Mouse (Mus musculus) fat pad, adult 2 months (tissue): Measurements from ENCODE around the gene Fbxo27.
A peak's percentile ranks its signal among the peaks of the same experiment; 100 is the strongest.
"Not testable (repeated sequence)": the region's sequence is repeated elsewhere in the genome, so short reads cannot be mapped to it uniquely, and the experiment has no call there.

Source experiments
- DNase-seq: peaks from one replicate; pipeline ENCODE4 v3.0.0-alpha.2; 2011; ENCODE audit warnings: low read depth, low spot score; ENCODE audit errors: extremely low read depth

Gene Fbxo27

DNA sequence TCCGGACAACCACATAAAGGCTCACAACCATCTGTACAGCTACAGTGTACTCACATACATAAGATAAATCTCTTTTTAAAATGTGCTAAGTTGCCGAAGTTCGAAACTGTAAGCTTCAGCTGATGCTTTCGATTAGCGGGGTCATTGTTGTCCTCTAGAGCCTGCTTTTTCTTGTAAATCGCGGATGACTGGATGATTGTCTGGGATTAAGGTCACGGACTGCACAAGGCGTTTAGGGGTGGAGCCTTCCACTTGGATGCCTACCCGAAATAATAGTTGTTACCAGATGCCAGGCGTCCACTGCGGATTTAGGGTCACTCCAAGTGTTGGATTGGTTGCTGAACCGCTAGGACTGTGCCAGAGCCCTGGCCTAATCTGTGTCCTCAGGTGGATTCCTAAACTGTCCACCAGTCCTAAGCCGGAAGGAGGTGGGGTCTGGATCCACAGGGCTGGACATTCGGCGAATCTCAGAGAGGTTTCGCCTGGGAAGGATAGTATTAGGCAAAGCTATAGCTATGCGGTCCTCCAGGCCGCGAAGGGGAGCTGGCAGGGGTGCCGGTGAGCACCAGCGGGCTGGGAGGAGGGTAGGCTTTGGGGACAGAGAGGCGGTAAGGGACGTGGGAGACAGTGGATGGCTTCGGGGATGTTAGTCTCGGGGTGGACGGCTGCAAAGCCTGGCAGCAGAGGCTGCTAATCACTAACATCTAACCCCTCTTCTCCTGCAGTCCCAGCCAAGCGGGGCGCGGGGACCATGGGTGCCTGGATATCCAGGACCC is at the start of gene Fbxo27:
Gene Fbxo27, plus strand, starts transcription at position 305 of the 776 bp plus-strand sequence.
- no peak for DNase-seq

DNA sequence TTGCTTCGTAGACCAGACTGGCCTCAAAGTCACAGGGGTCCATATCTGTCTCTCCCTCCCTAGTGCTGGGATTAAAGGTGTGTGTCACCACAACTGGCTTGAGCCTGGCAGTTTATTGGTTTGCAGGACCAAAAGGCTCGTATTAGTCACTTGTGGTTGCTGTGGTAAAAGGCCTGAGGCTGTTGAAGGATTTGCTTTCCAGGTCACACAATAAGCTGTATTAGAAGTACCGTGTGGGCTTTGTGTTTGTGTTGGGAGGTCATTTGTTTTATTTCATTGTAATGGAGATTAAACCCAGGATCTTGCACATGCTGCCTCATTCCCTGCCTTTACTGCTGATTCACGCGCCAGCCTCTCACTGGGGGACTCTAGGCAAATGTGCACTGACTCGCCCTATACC is 47.3 kb upstream of the Fbxo27 start:
- peak; percentile 56 for DNase-seq

DNA sequence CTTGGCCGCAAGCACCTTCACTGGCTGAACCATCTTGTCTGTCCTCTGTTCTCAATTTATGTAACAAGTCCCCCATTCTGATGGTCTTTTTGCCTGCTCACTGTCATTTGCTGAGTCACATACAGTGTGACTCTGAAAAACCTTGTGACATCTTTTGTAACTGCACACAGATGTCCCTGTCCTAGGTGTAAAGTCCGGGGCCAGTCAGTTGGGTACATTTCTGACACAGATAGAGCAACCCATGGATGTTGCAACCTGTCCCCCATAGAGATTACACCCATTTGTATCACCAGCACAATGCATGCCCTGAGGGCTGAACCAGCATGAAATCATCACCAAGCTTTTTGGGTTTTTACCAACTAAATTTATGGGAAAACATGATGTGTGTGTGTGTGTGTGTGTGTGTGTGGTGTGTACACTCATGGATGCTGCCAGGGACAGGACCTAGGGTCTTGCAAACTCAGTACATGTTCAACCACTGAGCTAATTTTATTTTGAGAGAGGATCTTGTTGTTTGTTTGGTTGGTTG is 46.6 kb upstream of the Fbxo27 start:
- DNase-seq = no peak

DNA sequence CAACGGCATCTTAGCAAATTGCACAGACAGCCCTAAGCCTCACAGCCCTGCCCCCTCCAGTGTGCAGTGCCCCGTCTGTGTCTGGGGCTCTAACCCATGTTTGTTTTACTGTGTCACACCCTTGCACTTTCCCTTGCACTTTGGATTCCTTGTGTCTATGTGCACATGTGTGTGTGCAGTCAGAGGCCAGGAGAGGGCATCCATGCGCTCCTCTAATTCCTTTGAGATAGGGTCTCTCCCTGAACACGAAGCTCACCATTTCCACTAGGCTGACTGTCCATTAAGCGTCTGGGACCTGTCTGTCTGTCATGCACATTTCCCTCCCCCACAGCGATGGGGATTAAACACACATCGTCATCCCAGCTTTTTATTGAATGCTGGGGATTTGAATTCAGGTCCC is 45.6 kb upstream of the Fbxo27 start:
- DNase-seq = no peak

DNA sequence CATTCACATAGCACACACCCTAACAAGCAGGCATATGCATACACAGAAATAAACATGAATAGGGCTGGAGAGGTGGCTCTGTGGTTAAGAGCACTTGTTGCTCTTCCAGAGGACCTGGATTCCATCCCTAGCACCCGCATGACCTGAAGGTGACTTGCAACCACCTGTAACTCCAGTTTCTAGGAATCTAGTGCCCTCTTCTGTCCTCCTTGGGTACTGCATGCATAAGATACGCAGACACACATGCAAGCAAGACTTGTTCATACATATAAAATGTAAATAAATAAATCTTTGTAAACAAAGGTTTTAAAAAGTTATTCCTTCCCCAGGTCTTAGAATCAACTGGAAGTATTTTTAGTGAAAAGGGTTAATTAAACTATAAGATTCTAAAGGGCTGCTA is 41.5 kb upstream of the Fbxo27 start:
- DNase-seq = no peak

DNA sequence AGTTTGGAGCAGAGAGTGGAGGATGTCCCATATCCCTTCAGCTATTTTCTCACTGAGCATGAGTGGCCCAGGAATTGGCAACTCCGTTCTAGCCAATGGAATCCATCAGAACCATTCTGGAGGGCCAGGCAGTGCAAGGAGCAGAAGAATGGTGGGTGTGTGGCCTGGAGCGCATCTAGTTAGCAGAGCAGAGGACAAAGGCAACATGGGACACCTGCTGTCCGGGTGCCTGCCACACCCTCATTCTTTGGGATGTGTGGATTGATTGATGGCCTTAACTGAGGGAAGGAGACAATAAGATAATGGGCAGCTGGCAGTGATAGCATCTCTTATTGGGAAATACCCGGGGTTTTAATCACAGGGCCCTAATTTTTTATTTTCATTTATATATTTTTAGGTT is 36.2 kb upstream of the Fbxo27 start:
- no peak for DNase-seq

DNA sequence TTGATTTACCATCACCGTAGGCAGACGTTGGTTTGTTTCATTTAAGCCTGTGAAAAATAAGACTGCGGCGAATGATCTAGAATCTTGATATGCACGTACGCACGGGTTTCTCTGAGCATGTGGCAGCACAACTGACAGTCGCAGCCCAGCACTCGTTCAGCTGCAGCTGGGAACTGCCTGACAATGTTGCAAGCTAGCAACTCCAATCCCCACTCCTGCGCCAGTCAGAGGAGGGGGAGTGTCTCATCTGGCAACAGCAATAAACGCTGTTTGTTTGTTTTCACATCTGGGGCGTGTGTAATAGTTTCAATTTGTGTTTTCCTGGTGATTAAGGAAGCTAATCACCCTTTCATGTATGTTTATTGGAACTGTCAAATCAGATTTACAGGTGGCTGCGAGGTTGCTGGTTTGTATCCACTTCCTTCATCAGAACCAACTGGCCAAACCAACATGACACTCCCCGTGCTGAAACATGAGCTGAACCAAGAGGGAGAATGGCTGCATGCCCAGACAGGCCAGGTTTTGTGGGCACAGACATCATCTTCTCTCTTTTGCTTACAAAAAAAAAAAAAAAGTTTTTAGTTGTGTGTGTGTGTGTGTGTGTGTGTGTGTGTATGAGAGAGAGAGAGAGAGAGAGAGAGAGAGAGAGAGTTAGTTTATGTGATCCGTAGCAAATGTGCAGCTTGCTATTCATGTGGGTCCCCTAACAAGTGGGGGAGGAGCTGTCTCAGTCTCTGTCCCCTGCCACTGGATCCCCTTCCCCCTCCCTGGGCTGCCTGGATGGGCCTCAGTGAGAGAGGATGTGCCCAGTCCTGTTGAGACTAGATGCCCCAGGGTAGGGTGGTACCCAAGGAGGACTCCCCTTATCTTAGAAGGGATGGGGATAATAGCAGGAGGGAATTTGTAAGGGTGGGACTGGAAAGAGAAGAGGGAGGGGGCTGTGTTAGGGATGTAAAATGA is 26.7 kb upstream of the Fbxo27 start:
- DNase-seq = no peak

DNA sequence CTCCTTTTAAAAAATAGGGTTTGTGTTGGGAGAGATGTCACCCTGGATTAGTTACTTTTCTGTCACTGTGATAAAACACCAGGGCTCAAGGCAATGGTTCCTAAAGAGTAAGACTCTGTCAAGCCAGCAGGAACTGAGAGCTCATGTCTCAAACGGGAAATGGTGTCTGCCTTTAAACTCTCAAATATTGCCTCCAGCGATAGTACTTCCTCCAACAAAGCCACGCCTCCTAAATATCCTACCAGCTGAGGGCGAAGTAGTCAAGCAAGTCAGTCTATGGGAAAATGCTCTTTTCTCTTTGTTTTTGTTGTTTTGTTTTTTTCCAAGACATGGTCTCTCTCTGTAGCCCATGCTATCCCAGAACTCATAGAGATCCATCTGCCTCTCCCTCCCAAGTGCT is 21.5 kb upstream of the Fbxo27 start:
- no peak for DNase-seq

DNA sequence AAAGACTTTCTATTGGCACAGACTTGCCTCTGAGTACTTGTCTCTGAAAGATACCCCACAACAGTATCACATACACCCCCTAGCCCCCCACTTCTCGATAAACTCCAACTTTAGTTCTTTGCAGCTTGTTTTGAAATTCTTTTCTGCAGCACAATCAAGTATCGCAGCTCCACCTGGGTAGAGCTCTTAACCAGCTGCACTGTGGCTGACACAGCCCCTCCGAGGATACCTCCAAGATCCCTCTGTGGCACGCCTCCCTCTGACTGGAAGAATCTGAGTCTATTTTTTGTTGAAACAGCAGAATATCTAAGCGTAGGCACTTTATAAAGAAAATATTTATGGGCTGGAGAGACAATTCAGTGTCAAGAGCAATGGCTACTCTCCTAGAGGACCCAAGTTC is 20.4 kb upstream of the Fbxo27 start:
- no peak for DNase-seq

DNA sequence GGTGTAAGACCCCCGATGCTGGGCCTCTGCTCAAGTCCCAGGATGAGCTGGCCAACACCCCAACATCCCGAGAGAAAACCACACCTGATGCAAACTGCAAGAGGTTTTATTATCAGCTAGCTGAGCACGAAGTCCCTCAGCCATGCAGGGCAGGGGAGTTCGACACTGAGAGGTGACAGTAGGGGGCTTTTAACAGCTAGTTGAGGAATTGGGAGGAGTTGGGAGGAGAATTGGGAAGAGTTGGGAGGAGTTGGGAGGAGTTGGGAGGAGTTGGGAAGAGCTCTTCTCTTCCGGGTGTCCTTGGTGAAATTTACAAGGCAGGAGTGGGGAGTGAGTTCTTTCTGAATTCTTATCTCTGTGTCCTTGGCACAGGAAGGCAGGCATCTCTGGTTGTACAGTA is 19.9 kb upstream of the Fbxo27 start:
- not testable (repeated sequence) for DNase-seq

DNA sequence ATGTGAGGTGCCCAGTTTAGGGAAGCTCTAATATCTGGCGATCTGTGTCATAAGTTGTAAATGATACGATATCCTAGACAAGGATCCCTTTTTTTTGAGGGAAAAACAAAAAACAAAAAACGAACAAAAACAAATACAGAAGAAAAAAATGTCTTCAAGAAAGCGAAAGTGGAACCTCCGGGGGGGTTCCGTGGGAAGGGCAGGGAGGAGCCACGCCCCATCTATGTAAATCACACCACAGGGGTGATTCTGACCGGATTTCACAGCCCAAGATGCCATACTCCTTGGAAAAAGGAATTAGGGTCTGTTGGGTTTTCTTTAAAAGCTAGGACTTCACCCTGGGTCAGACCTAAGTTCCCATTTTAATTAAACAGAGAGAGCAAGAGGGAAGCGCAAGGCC is 17.7 kb upstream of the Fbxo27 start:
- no peak for DNase-seq

DNA sequence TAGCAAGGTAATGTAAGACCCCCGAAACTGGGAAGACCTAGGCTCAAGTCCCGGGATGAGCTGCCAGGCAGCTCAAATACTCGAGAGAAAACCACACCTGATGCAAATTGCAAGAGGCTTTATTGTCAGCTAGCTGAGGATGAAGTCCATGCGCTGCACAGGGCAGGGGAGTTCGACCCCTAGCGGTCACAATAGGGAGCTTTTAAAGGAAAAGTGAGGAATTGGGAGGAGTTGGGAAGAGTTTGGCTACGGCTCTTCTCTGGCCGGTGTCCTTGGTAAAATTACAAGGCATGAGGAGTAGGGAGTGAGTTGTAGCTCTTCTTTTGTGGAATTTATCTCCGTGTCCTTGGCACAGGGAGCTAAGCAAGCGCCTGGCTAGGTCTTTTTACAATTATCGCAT is 16.9 kb upstream of the Fbxo27 start:
- DNase-seq = no peak

DNA sequence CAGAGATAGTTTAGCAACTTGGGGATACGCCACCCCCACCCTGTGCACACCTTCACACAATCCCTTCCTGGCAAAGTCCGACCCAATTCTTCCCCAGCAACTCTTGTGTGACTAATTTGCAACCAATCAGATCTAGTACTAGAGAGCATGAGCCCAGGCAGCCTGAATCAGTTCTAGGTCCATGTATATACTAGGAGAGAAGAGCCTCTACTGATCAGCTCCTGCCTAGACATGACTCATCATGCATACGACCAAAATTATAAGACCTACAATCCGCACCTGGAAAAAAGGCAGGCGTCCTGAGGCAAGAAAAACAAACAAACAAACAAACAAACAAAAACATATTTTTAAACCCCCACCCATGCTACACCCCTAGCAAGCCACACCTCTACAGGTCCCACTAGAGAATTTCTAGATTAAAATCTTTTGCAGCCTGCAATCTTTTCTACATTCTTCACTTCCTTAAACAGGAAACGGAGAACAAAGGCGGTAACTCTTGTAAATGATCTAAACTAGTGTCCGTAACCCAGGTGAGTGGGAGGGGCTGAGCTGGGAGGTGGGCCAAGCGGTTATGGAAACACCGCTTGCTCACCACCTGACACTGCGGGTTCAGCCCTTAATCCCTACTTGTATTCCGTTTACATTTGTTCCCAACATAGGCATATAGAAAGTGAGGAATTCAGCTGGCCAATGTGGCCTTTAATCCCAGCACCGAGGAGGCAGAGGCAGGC is 15.7 kb upstream of the Fbxo27 start:
- DNase-seq = no peak

DNA sequence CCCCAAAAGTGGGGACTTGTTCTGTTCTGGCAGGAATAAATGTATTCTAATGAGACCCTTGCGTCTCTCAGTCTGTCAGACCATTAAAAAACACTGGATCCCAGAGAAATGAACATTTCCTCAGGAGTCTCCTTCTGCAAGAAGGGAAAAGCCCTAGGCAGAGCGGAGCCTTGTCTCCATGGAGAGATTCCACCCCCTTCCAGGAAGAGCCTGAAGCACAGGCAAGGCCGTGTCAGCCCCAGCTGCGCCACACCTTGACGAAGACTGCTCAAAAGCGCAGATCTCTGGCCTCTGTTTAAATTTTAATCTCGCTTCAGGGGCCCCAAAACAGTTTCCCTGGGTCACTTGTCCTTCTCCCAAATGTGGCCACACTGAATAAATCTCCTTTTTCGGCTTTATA is 15.0 kb upstream of the Fbxo27 start:
- DNase-seq = no peak

DNA sequence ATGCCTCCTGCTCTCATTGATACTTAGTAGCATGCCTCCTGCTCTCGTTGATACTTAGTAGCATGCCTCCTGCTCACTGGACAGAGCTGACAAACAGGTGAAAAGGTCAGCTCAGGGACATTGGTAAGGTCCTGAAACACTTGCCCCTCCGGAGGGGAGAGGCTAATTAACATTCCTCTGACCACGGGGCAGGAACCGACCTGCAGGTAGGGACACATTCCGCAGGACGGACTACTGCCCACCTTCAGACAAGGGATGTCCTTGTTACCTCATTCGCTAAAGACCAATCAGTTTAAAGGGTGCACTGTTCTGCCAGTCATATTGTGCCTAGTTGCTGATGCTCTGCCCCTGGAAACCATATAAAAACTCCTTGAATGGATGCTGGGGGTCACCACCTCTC is 1.6 kb upstream of the Fbxo27 start:
- no peak for DNase-seq

DNA sequence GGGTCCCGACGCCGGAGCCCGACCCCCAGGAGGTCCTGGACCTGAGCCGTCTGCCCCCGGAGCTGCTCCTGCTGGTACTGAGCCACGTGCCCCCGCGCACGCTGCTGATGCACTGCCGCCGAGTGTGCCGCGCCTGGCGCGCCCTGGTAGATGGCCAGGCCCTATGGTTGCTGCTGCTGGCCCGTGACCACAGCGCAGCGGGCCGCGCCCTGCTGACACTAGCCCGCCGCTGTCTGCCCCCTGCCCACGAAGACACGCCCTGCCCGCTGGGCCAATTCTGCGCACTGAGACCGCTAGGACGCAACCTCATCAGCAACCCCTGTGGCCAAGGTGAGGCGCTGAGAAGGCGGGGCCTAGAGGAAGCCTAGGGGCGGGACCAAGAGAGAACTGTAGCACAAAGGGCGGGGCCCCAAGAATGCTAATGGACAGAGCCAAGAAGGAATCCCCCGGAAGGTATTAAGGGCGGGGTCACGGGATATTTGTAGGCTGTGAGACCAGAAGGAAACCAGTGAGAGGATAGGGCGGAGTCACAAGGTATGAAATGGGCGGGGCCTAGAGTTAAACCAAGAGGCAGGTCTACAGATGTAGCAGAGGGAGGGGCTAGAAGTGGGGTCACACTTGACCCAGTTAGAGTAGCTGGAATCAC is 795 bp downstream of the Fbxo27 start:
- peak; percentile 83 for DNase-seq

DNA sequence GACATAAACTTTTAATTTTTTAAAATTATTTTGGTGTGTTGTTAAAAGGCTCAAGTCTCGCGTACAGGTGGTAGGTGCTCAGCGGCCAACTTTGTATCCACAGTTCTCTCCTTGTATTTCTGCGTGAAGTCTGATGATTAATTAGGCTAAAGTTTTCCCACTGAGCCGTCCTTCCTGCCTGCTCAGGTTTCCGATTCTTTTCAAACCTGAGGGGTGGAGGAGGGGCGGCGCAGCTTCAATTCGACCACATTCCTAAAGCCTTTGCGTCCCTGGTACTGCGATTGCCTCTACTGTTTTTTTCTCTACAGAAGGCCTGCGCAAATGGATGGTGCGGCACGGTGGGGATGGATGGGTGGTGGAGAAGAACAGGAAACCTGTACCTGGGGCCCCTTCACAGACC is 1.8 kb downstream of the Fbxo27 start:
- no peak for DNase-seq

DNA sequence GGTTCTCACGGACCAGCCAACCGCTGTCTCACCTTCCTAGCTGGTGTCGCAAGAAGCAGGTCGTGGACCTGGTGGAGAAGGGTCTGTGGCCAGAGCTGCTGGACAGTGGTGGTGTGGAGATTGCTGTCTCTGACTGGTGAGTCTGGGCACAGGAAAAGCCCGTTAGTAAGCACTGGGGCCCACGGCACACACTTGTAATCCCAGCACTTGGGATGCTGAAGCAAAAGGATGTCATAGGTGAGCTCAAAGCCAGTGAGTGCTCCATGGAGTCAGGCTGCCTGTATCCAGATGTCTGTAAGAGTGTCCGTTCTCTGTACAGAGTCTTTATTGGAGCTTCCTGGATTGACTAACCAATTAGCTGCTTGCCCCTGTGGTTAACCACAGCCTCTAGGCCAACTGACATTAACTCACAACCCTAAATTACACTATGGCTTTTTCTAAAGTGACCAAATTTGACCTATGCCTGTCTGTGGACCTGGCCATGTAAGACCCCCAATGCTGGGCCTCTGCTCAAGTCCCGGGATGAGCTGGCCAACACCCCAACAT is 2.4 kb downstream of the Fbxo27 start:
- no peak for DNase-seq

DNA sequence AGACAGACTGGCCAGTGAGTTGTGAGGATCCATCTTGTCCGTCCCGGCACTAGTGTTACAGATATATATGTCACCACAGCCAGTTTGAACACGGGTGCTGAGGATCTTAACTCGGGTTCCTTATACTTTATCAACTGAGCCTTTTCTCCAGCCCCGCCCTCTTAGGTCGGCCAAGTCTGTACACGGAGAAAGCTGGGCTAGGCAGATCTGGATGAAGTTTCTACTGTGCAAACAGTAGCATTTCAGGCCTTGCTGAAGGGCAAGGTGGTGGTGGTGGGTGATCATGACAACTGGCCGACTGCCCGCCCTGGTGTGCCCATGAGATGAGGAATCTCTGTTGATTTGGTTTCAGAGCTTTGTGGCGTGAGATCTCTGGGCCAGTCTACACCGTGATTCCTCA is 4.6 kb downstream of the Fbxo27 start:
- no peak for DNase-seq

DNA sequence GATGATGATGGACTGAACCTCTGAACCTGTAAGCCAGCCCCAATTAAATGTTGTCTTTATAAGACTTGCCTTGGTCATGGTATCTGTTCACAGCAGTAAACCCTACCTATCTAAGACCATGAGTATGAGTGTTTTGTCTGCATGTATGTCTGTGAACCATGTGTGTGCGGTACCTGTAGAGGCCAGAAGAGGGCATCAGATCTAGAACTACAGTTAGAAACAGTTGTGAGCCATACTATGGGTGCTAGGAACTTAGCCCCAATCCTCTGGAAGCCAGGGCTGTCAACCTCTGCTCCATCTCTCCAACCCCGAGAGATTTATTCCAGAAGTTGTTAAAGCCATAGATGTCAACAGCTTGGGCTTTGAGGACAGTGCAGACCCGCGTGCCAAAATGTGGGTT is 7.6 kb downstream of the Fbxo27 start:
- no peak for DNase-seq
